9 mouse cellular contexts compared by ENCODE assay signal in genomic region chr2:9905995-9906394, GRCm38 (mm10). TPM values are rescaled to one million over a fixed set of nuclear protein-coding genes. Genes with fewer than 3 reads are reported as not detected.
DNase-seq lines count a peak whose midpoint lies in the region; ATAC-seq and TF ChIP-seq lines count a peak whose summit lies in the region.
"Had no signal": no experiment of that assay in that cellular context is flagged by ENCODE, and none has a peak within 500 bp of the region (broad histone marks: within the 10 kb centered on the region; RNA-seq: fewer than 3 reads in every experiment).

No protein-coding gene starts in this region.

- peak overlapping the region; percentile 22 for H3K4me3 ChIP-seq in heart, embryonic 15.5 days
- H3K4me3 ChIP-seq in MEL (ENCODE audit: control insufficient read depth in 1 of 2, insufficient read depth in 1 of 2, low read depth in 2 of 2, low read length in 2 of 2): peak overlapping the region; percentile 50 to 87
- H3K4me3 ChIP-seq in embryonic facial prominence, embryonic 15.5 days (replicated peaks): peak overlapping the region; percentile 19; the same call in 1 of the 2 replicates
- H3K4me3 ChIP-seq in liver, embryonic 11.5 days (ENCODE audit: low read depth, low read length): peak overlapping the region; percentile 28

- peak; percentile 42 to 67 for TF ChIP-seq EP300 in MEL (IDR thresholded peaks at IDR 0.05; ENCODE audit: low read depth in 1 of 2, low read length in 2 of 2)

- H3K9me3 ChIP-seq in heart, embryonic 15.5 days (replicated peaks): no peaks in the 10 kb centered on the region
- no peaks in the 10 kb centered on the region for H3K9me3 ChIP-seq in MEL (replicated peaks; ENCODE audit: insufficient read depth, low read length)
- no peaks in the 10 kb centered on the region for H3K9me3 ChIP-seq in embryonic facial prominence, embryonic 15.5 days (replicated peaks)
- no peaks in the 10 kb centered on the region for H3K9me3 ChIP-seq in liver, embryonic 11.5 days (ENCODE audit: control insufficient read depth, low read length)

- H3K79me2 ChIP-seq in MEL (ENCODE audit: control insufficient read depth, insufficient read depth, low read length, poor library complexity): no peaks in the 10 kb centered on the region

- H3K4me1 ChIP-seq in heart, embryonic 15.5 days (replicated peaks): peaks cover 5% of the 10 kb centered on the region; the same call in 1 of the 2 replicates
- H3K4me1 ChIP-seq in MEL (ENCODE audit: control insufficient read depth in 1 of 2, insufficient read depth in 2 of 2, low read length in 2 of 2): peaks cover 4 to 22% of the 10 kb centered on the region in 2 experiments
- 0 out of 2 replicates have a peak, but pooled peaks cover 4% of the 10 kb centered on the region for H3K4me1 ChIP-seq in embryonic facial prominence, embryonic 15.5 days
- H3K4me1 ChIP-seq in liver, embryonic 11.5 days (replicated peaks; ENCODE audit: control insufficient read depth, insufficient read depth, low read length): 0 out of 2 replicates have a peak, but pooled peaks cover 6% of the 10 kb centered on the region

- 3% methylated on average over 11 of the region's 11 CpGs for WGBS in heart, embryonic 15.5 days
- 6% methylated on average over 11 of the region's 11 CpGs for WGBS in embryonic facial prominence, embryonic 15.5 days
- 1% methylated on average over 11 of the region's 11 CpGs for WGBS in liver, embryonic 11.5 days

- H3K27me3 ChIP-seq in heart, embryonic 15.5 days: no peaks in the 10 kb centered on the region
- H3K27me3 ChIP-seq in MEL (ENCODE audit: control insufficient read depth in 1 of 2, insufficient read depth in 2 of 2, low read length in 2 of 2): no peaks in the 10 kb centered on the region
- peaks cover 3% of the 10 kb centered on the region; the same call in 1 of the 2 replicates for H3K27me3 ChIP-seq in embryonic facial prominence, embryonic 15.5 days
- no peaks in the 10 kb centered on the region for H3K27me3 ChIP-seq in liver, embryonic 11.5 days (replicated peaks; ENCODE audit: control insufficient read depth, insufficient read depth, low read length)

- H3K9ac ChIP-seq in heart, embryonic 15.5 days: no peak overlapping the region
- H3K9ac ChIP-seq in MEL (ENCODE audit: control insufficient read depth, low read depth, low read length, poor library complexity, severe bottlenecking): peak overlapping the region; percentile 40
- H3K9ac ChIP-seq in embryonic facial prominence, embryonic 15.5 days: no peak overlapping the region
- no peak overlapping the region; the same call in 1 of the 2 replicates for H3K9ac ChIP-seq in liver, embryonic 11.5 days (ENCODE audit: low read depth, low read length)

- no peaks in the 10 kb centered on the region for H3K36me3 ChIP-seq in heart, embryonic 15.5 days
- H3K36me3 ChIP-seq in MEL (ENCODE audit: control insufficient read depth in 1 of 2, insufficient read depth in 2 of 2, low read length in 2 of 2): peaks cover 0 to 10% of the 10 kb centered on the region in 2 experiments; a peak in 2 of 4 replicates
- no peaks in the 10 kb centered on the region for H3K36me3 ChIP-seq in embryonic facial prominence, embryonic 15.5 days
- no peaks in the 10 kb centered on the region for H3K36me3 ChIP-seq in liver, embryonic 11.5 days (ENCODE audit: control insufficient read depth, insufficient read depth, low read length)

- peak overlapping the region; percentile 55 for H3K4me2 ChIP-seq in heart, embryonic 15.5 days
- peak overlapping the region; percentile 47 for H3K4me2 ChIP-seq in embryonic facial prominence, embryonic 15.5 days (replicated peaks)
- H3K4me2 ChIP-seq in liver, embryonic 11.5 days: peak overlapping the region; percentile 62

- ATAC-seq in heart, embryonic 15.5 days (replicated peaks; ENCODE audit: insufficient number of reproducible peaks, insufficient read depth, low FRiP score, low read depth): no peak
- no peak; the same call in 1 of the 2 replicates for ATAC-seq in embryonic facial prominence, embryonic 15.5 days (ENCODE audit: insufficient number of reproducible peaks, low FRiP score, low TSS enrichment, low read depth)
- ATAC-seq in liver, embryonic 11.5 days (replicated peaks; ENCODE audit: low FRiP score): peak; percentile 76

- TF ChIP-seq CTCF in MEL (IDR thresholded peaks at IDR 0.05 in 2 of 3, conservative IDR thresholded peaks at IDR 0.05 in 1 of 3; ENCODE audit: control insufficient read depth in 1 of 3, insufficient read depth in 1 of 3, low read depth in 2 of 3, low read length in 3 of 3, poor library complexity in 1 of 3, severe bottlenecking in 1 of 3): no peak

- no peak for TF ChIP-seq RAD21 in MEL (IDR thresholded peaks at IDR 0.05; ENCODE audit: low read depth, low read length)

- no peak for TF ChIP-seq POLR2A in MEL (IDR thresholded peaks at IDR 0.05; ENCODE audit: control insufficient read depth in 1 of 2, insufficient read depth in 1 of 2, low read depth in 1 of 2, low read length in 2 of 2, poor library complexity in 1 of 2)

- H3K27ac ChIP-seq in heart, embryonic 15.5 days: no peak overlapping the region
- no peak overlapping the region for H3K27ac ChIP-seq in MEL (ENCODE audit: control insufficient read depth, low read depth, low read length)
- no peak overlapping the region for H3K27ac ChIP-seq in embryonic facial prominence, embryonic 15.5 days (replicated peaks)
- no peak overlapping the region for H3K27ac ChIP-seq in liver, embryonic 11.5 days (ENCODE audit: low read depth, low read length)

- DNase-seq in heart, adult 18-20 months: no peak
- DNase-seq in MEL (ENCODE audit: low read depth, low spot score): peak; percentile 70
- DNase-seq in liver, embryonic 11.5 days (ENCODE audit: low spot score): no peak
- no peak for DNase-seq in retina, postnatal 1 day
- no peak for DNase-seq in adrenal gland, adult 2 months
- DNase-seq in ovary, postnatal 36 days (ENCODE audit: low spot score): no peak

TF ChIP-seq in MEL, 35 proteins besides CTCF, POLR2A, EP300 and RAD21 (continues in another document):
- no peak for TF ChIP-seq TBP (IDR thresholded peaks at IDR 0.05; ENCODE audit: low read depth, low read length)
- no peak for TF ChIP-seq SIN3A (IDR thresholded peaks at IDR 0.05; ENCODE audit: low read length)
- peak; percentile 94 for TF ChIP-seq USF1 (IDR thresholded peaks at IDR 0.05; ENCODE audit: low read depth, low read length)
- no peak for TF ChIP-seq SMC3 (IDR thresholded peaks at IDR 0.05; ENCODE audit: low read depth, low read length)
- no peak for TF ChIP-seq MYC (IDR thresholded peaks at IDR 0.05; ENCODE audit: low read depth, low read length)
- no peak for TF ChIP-seq POLR2AphosphoS5 (IDR thresholded peaks at IDR 0.05; ENCODE audit: borderline replicate concordance, low read depth, low read length)
- peak; percentile 33; the same call in 1 of the 2 replicates for TF ChIP-seq ETS1 (IDR thresholded peaks at IDR 0.05; ENCODE audit: low read depth, low read length)
- peak; percentile 66 for TF ChIP-seq TAL1 (IDR thresholded peaks at IDR 0.05; ENCODE audit: low read length)
- no peak for TF ChIP-seq HCFC1 (IDR thresholded peaks at IDR 0.05; ENCODE audit: low read depth, low read length)
- TF ChIP-seq NELFE (IDR thresholded peaks at IDR 0.05; ENCODE audit: low read depth, low read length): no peak
- no peak for TF ChIP-seq POLR2AphosphoS2 (IDR thresholded peaks at IDR 0.05; ENCODE audit: low read length)
- peak; percentile 71; the same call in 1 of the 2 replicates for TF ChIP-seq MAX (IDR thresholded peaks at IDR 0.05; ENCODE audit: low read length)
- TF ChIP-seq MYB (IDR thresholded peaks at IDR 0.05; ENCODE audit: low read depth, low read length): no peak
- TF ChIP-seq CHD2 (IDR thresholded peaks at IDR 0.05; ENCODE audit: low read length): no peak
- TF ChIP-seq MEF2A (IDR thresholded peaks at IDR 0.05; ENCODE audit: extremely low read depth, insufficient replicate concordance, low read depth, low read length, poor library complexity, severe bottlenecking): no peak
- TF ChIP-seq ZKSCAN1 (IDR thresholded peaks at IDR 0.05; ENCODE audit: low read depth, low read length): no peak
- no peak for TF ChIP-seq MXI1 (IDR thresholded peaks at IDR 0.05; ENCODE audit: low read depth, low read length)
- TF ChIP-seq KAT2A (conservative IDR thresholded peaks at IDR 0.05; ENCODE audit: low read depth, low read length): no peak

RNA-seq across cellular contexts. Expression of gene Gata3, which starts 16.2 kb away (rescaled TPM):
- polyA plus RNA-seq in heart, embryonic 15.5 days (2015; fragmentation: Nextera tagmentation; extraction: Ambion mirVana): 2.7 and 9.4 TPM in 2 replicates
- total RNA-seq in heart, adult 18-20 months (2021): 1 to 10 TPM in 1 of 2 experiments, under 1 TPM in 1; 0.62 to 1.0 TPM
- 0.12 and 0.46 TPM in 2 replicates for total RNA-seq in MEL (2012; rRNA removed)
- polyA plus RNA-seq in MEL (2012; ENCODE audit: insufficient read depth in 1 of 2, insufficient read length in 2 of 2, low read depth in 1 of 2, low replicate concordance in 2 of 2, missing spikeins in 1 of 2): 1 to 10 TPM in 1 of 2 experiments, not detected in 1; 2.0 TPM
- polyA plus RNA-seq in embryonic facial prominence, embryonic 15.5 days (2015; fragmentation: Nextera tagmentation; extraction: Ambion mirVana): 50.7 and 54.0 TPM in 2 replicates
- 4.0 and 4.8 TPM in 2 replicates for polyA plus RNA-seq in liver, embryonic 11.5 days (2014; fragmentation: Nextera tagmentation; extraction: Ambion mirVana)
- 10 to 100 TPM; 12.7 to 26.1 TPM for total RNA-seq in adrenal gland, adult 2 months (2021)
- polyA plus RNA-seq in adrenal gland, adult 2 months (2012; rRNA removed): 15.9 and 18.6 TPM in 2 replicates

RNA-seq across cellular contexts. Expression of gene 9230102O04Rik, which starts 16.7 kb away (rescaled TPM):
- not detected in 2 replicates for polyA plus RNA-seq in heart, embryonic 15.5 days (2015; fragmentation: Nextera tagmentation; extraction: Ambion mirVana)
- total RNA-seq in heart, adult 18-20 months (2021): not detected
- total RNA-seq in MEL (2012; rRNA removed): 0.50 and 1.5 TPM in 2 replicates
- 1 to 10 TPM in 1 of 2 experiments, not detected in 1; 2.4 TPM for polyA plus RNA-seq in MEL (2012; ENCODE audit: insufficient read depth in 1 of 2, insufficient read length in 2 of 2, low read depth in 1 of 2, low replicate concordance in 2 of 2, missing spikeins in 1 of 2)
- 0.56 and 0.65 TPM in 2 replicates for polyA plus RNA-seq in embryonic facial prominence, embryonic 15.5 days (2015; fragmentation: Nextera tagmentation; extraction: Ambion mirVana)
- polyA plus RNA-seq in liver, embryonic 11.5 days (2014; fragmentation: Nextera tagmentation; extraction: Ambion mirVana): not detected in 2 replicates
- not detected for total RNA-seq in adrenal gland, adult 2 months (2021)
- not detected in 2 replicates for polyA plus RNA-seq in adrenal gland, adult 2 months (2012; rRNA removed)
- total RNA-seq: heart, postnatal 25 days had no signal

RNA-seq across cellular contexts. Expression of gene 4930412O13Rik, which starts 24.9 kb away (rescaled TPM):
- polyA plus RNA-seq in heart, embryonic 15.5 days (2015; fragmentation: Nextera tagmentation; extraction: Ambion mirVana): 0.10 TPM in 1 of 2 replicates, not detected in the other
- not detected for total RNA-seq in heart, adult 18-20 months (2021)
- total RNA-seq in MEL (2012; rRNA removed): not detected in 2 replicates
- polyA plus RNA-seq in MEL (2012; ENCODE audit: insufficient read depth in 1 of 2, insufficient read length in 2 of 2, low read depth in 1 of 2, low replicate concordance in 2 of 2, missing spikeins in 1 of 2): under 1 TPM in 1 of 2 experiments, not detected in 1; 0.28 TPM
- 0.67 TPM in 1 of 2 replicates, not detected in the other for polyA plus RNA-seq in embryonic facial prominence, embryonic 15.5 days (2015; fragmentation: Nextera tagmentation; extraction: Ambion mirVana)
- polyA plus RNA-seq in liver, embryonic 11.5 days (2014; fragmentation: Nextera tagmentation; extraction: Ambion mirVana): not detected in 2 replicates
- total RNA-seq in adrenal gland, adult 2 months (2021): 1 to 10 TPM in 1 of 2 experiments, under 1 TPM in 1; 0.59 to 1.0 TPM
- polyA plus RNA-seq in adrenal gland, adult 2 months (2012; rRNA removed): 0.11 and 0.22 TPM in 2 replicates
- total RNA-seq: heart, postnatal 25 days had no signal
